Mouse (Mus musculus): ENCODE data around the gene Znrf1. TPM values are rescaled to one million over a fixed set of nuclear protein-coding genes. Genes with fewer than 3 reads are reported as not detected.

Znrf1 gene
- polyA plus RNA-seq, 1 experiment = 36.6 TPM

DNA sequence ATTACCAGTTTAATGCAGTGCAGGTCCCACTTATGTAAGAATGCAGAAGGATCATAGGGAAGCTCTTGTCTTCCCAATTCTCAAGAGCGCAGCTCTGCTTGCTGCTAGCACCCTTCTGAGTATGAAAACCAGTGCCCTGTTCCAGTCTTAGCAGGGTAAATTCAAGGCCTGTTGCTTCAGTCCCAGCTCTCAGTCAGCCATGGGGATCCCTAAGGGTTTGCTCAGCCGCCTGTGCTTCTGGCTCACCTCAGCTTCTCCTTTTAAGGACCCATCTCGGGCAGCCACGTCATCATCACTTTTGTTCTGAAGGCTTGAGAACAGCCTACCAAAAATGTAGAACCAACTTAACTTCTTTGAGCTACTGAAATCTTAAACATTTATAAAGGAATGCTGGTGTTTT lies 25.9 kb downstream of the Znrf1 start:
- Histone ChIP-seq H3K79me3 (ENCODE audit: low read depth) (peaks cover 52% of the 10 kb centered on the region), H3K36me3 (ENCODE audit: control insufficient read depth, insufficient read depth) (no peaks in the 10 kb centered on the region), H3ac (ENCODE audit: control insufficient read depth, insufficient read length, low read depth) (no peak overlapping the region), H3K4me3 (ENCODE audit: insufficient read depth, poor library complexity, severe bottlenecking) (no peak overlapping the region), H3K79me2 (ENCODE audit: control insufficient read depth, insufficient read depth) (peaks cover 96% of the 10 kb centered on the region), H3K27me3 (ENCODE audit: control insufficient read depth, insufficient read depth, insufficient read length) (no peaks in the 10 kb centered on the region)
- TF ChIP-seq CEBPB (IDR thresholded peaks at IDR 0.05; ENCODE audit: low read depth) = no peak
- no peak for TF ChIP-seq USF1 (IDR thresholded peaks at IDR 0.05; ENCODE audit: low read depth)
- TF ChIP-seq MAX (IDR thresholded peaks at IDR 0.05) = no peak
- no peak for TF ChIP-seq CTCF (IDR thresholded peaks at IDR 0.05; ENCODE audit: control insufficient read depth, insufficient read depth, insufficient read length)
- TF ChIP-seq MYOD1 (IDR thresholded peaks at IDR 0.05; ENCODE audit: control insufficient read depth, insufficient read length, low read depth) = no peak
- TF ChIP-seq MYOG (IDR thresholded peaks at IDR 0.05; ENCODE audit: control insufficient read depth, extremely low read depth, insufficient read length) = no peak
- no peak for TF ChIP-seq FOSL1 (IDR thresholded peaks at IDR 0.05; ENCODE audit: insufficient read depth, low read length, poor library complexity, severe bottlenecking)

DNA sequence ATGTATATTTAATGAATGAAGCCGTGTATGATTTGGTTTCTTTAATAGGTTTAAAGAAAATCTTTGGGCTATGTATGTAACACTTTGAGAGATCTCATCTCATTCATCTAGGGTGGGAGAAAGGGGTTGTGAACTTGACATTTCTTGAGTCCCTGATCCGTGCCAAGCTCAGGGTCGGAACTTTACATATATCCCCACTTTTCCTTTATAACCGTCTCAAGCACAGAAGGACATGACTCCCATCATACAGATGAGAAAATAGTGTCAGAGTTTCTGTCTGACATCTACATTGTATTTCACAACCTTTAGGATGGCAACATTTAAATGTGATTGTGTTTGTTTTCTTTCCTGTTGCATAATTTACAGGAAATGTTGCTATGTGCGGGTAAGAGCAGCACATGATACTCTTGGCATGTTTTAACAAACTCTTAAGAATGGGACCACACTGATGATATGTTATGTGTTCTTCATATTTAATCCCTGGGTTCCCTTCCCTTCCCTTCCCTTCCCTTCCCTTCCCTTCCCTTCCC lies 26.4 kb downstream of the Znrf1 start:
- H3K36me3 ChIP-seq (ENCODE audit: control insufficient read depth, insufficient read depth) = no peaks in the 10 kb centered on the region
- no peak overlapping the region for H3ac ChIP-seq (ENCODE audit: control insufficient read depth, insufficient read length, low read depth)
- H3K4me3 ChIP-seq (ENCODE audit: insufficient read depth, poor library complexity, severe bottlenecking) = no peak overlapping the region
- no peaks in the 10 kb centered on the region for H3K27me3 ChIP-seq (ENCODE audit: control insufficient read depth, insufficient read depth, insufficient read length)
- peaks cover 96% of the 10 kb centered on the region for H3K79me2 ChIP-seq (ENCODE audit: control insufficient read depth, insufficient read depth)
- H3K79me3 ChIP-seq (ENCODE audit: low read depth) = peaks cover 49% of the 10 kb centered on the region
- TF ChIP-seq MYOG (IDR thresholded peaks at IDR 0.05; ENCODE audit: control insufficient read depth, extremely low read depth, insufficient read length) = no peak
- TF ChIP-seq USF1 (IDR thresholded peaks at IDR 0.05; ENCODE audit: low read depth) = no peak
- no peak for TF ChIP-seq MYOD1 (IDR thresholded peaks at IDR 0.05; ENCODE audit: control insufficient read depth, insufficient read length, low read depth)

DNA sequence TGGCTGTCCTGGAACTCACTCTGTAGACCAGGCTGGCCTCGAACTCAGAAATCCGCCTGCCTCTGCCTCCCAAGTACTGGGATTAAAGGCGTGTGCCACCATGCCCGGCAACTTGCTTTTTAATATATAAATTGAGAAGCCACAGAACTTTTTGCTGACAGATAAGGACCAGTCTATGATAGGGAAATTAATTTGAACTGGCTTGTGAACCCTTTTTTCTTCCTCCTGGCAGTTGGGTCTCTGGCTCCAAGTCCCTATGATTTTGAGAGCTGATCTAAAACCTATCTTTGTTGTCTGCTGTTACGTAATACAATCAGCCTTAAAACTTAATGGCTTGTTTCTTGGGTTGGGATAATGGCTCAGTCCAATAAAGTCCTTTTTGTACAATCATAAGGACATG lies 27.2 kb downstream of the Znrf1 start:
- peaks cover 52% of the 10 kb centered on the region for H3K79me3 ChIP-seq (ENCODE audit: low read depth)
- H3K79me2 ChIP-seq (ENCODE audit: control insufficient read depth, insufficient read depth) = peaks cover 96% of the 10 kb centered on the region
- H3ac ChIP-seq (ENCODE audit: control insufficient read depth, insufficient read length, low read depth) = no peak overlapping the region
- no peak for TF ChIP-seq USF1 (IDR thresholded peaks at IDR 0.05; ENCODE audit: low read depth)
- no peak for TF ChIP-seq MYOG (IDR thresholded peaks at IDR 0.05; ENCODE audit: control insufficient read depth, extremely low read depth, insufficient read length)
- TF ChIP-seq MYOD1 (IDR thresholded peaks at IDR 0.05; ENCODE audit: control insufficient read depth, insufficient read length, low read depth) = no peak
- TF ChIP-seq CTCF (IDR thresholded peaks at IDR 0.05; ENCODE audit: control insufficient read depth, insufficient read depth, insufficient read length) = no peak
- no peak for TF ChIP-seq FOSL1 (IDR thresholded peaks at IDR 0.05; ENCODE audit: insufficient read depth, low read length, poor library complexity, severe bottlenecking)
- TF ChIP-seq MAX (IDR thresholded peaks at IDR 0.05) = no peak
- TF ChIP-seq CEBPB (IDR thresholded peaks at IDR 0.05; ENCODE audit: low read depth) = no peak
- H3K27me3 ChIP-seq (ENCODE audit: control insufficient read depth, insufficient read depth, insufficient read length) = no peaks in the 10 kb centered on the region
- H3K4me3 ChIP-seq (ENCODE audit: insufficient read depth, poor library complexity, severe bottlenecking) = no peak overlapping the region
- H3K36me3 ChIP-seq (ENCODE audit: control insufficient read depth, insufficient read depth) = no peaks in the 10 kb centered on the region

DNA sequence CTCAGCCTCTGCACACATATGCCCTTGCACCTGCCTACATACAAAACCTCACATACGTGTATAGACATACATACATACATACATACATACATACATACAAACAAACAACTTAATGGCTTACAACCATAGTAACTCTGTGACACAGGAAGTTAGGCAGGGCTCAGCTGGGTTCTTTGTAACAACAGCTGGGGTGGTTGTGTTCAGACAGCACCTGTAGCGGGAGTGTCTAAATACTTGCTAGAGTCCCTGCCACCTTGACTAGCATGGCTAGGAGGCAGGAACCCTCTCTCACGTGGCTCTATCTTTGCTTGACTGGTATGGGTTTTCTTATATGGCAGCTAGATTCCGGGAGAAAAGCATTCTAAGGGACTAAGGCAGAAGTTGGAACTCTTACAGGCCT lies 27.8 kb downstream of the Znrf1 start:
- H3K36me3 ChIP-seq (ENCODE audit: control insufficient read depth, insufficient read depth) = no peaks in the 10 kb centered on the region

DNA sequence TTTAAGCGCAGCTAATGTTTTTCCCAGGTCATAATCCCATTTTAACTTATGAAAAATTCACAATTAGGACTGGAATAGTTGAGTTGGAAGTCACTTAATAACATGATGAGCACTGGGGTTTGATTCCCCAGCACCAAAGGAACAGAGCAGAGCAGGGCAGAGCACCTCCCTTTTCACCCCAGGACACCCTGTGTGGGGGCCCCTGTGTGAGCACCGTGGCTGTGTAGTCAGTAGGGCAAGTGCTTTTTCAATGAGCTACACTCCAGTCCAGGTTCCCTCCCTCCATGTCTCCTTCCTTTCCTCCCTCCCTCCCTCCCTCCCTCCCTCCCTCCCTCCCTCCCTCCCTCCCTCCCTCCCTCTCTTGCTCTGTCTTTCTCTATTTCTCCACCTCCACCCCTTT lies 28.2 kb downstream of the Znrf1 start:
- Histone ChIP-seq H3K36me3 (ENCODE audit: control insufficient read depth, insufficient read depth) (no peaks in the 10 kb centered on the region), H3ac (ENCODE audit: control insufficient read depth, insufficient read length, low read depth) (no peak overlapping the region), H3K27me3 (ENCODE audit: control insufficient read depth, insufficient read depth, insufficient read length) (no peaks in the 10 kb centered on the region), H3K79me2 (ENCODE audit: control insufficient read depth, insufficient read depth) (peaks cover 96% of the 10 kb centered on the region), H3K4me3 (ENCODE audit: insufficient read depth, poor library complexity, severe bottlenecking) (no peak overlapping the region), H3K79me3 (ENCODE audit: low read depth) (peaks cover 59% of the 10 kb centered on the region)
- no peak for TF ChIP-seq USF1 (IDR thresholded peaks at IDR 0.05; ENCODE audit: low read depth)
- no peak for TF ChIP-seq CEBPB (IDR thresholded peaks at IDR 0.05; ENCODE audit: low read depth)
- TF ChIP-seq MAX (IDR thresholded peaks at IDR 0.05) = no peak
- TF ChIP-seq FOSL1 (IDR thresholded peaks at IDR 0.05; ENCODE audit: insufficient read depth, low read length, poor library complexity, severe bottlenecking) = no peak
- TF ChIP-seq MYOD1 (IDR thresholded peaks at IDR 0.05; ENCODE audit: control insufficient read depth, insufficient read length, low read depth) = no peak
- TF ChIP-seq CTCF (IDR thresholded peaks at IDR 0.05; ENCODE audit: control insufficient read depth, insufficient read depth, insufficient read length) = no peak
- no peak for TF ChIP-seq MYOG (IDR thresholded peaks at IDR 0.05; ENCODE audit: control insufficient read depth, extremely low read depth, insufficient read length)

More for the DNA sequence above, 27.8 kb downstream of the Znrf1 start:
- H3K4me3 ChIP-seq (ENCODE audit: insufficient read depth, poor library complexity, severe bottlenecking) = no peak overlapping the region
- H3ac ChIP-seq (ENCODE audit: control insufficient read depth, insufficient read length, low read depth) = no peak overlapping the region
- peaks cover 55% of the 10 kb centered on the region for H3K79me3 ChIP-seq (ENCODE audit: low read depth)
- H3K27me3 ChIP-seq (ENCODE audit: control insufficient read depth, insufficient read depth, insufficient read length) = no peaks in the 10 kb centered on the region
- TF ChIP-seq MYOG (IDR thresholded peaks at IDR 0.05; ENCODE audit: control insufficient read depth, extremely low read depth, insufficient read length) = no peak
- no peak for TF ChIP-seq CEBPB (IDR thresholded peaks at IDR 0.05; ENCODE audit: low read depth)
- no peak for TF ChIP-seq USF1 (IDR thresholded peaks at IDR 0.05; ENCODE audit: low read depth)
- no peak for TF ChIP-seq FOSL1 (IDR thresholded peaks at IDR 0.05; ENCODE audit: insufficient read depth, low read length, poor library complexity, severe bottlenecking)
- no peak for TF ChIP-seq MAX (IDR thresholded peaks at IDR 0.05)
- no peak for TF ChIP-seq CTCF (IDR thresholded peaks at IDR 0.05; ENCODE audit: control insufficient read depth, insufficient read depth, insufficient read length)
- TF ChIP-seq MYOD1 (IDR thresholded peaks at IDR 0.05; ENCODE audit: control insufficient read depth, insufficient read length, low read depth) = no peak
- H3K79me2 ChIP-seq (ENCODE audit: control insufficient read depth, insufficient read depth) = peaks cover 96% of the 10 kb centered on the region

DNA sequence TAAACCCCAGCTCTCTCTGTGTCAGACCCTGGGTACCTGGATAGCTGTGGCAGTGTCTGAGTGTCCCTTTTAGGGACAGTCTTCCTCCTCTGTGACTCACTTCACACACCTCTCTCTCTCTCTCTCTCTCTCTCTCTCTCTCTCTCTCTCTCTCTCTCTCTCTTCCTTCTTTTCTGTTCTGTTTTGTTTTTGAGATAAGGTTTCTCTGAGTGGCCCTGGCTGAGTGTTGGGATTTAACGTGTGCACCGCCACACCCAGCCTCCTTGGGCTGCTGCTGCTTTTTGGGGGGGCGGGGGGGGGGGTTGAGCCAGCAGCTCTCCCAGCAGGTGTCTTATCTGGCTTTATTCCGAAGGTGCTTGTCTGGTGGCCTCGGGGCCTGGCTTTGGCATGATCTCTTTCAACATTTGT lies 29.9 kb downstream of the Znrf1 start:
- H3K27me3 ChIP-seq (ENCODE audit: control insufficient read depth, insufficient read depth, insufficient read length) = no peaks in the 10 kb centered on the region
- no peaks in the 10 kb centered on the region for H3K36me3 ChIP-seq (ENCODE audit: control insufficient read depth, insufficient read depth)
- peaks cover 96% of the 10 kb centered on the region for H3K79me2 ChIP-seq (ENCODE audit: control insufficient read depth, insufficient read depth)
- H3K4me3 ChIP-seq (ENCODE audit: insufficient read depth, poor library complexity, severe bottlenecking) = no peak overlapping the region
- H3K79me3 ChIP-seq (ENCODE audit: low read depth) = peaks cover 60% of the 10 kb centered on the region
- TF ChIP-seq USF1 (IDR thresholded peaks at IDR 0.05; ENCODE audit: low read depth) (no peak), CTCF (IDR thresholded peaks at IDR 0.05; ENCODE audit: control insufficient read depth, insufficient read depth, insufficient read length) (no peak), FOSL1 (IDR thresholded peaks at IDR 0.05; ENCODE audit: insufficient read depth, low read length, poor library complexity, severe bottlenecking) (no peak), CEBPB (IDR thresholded peaks at IDR 0.05; ENCODE audit: low read depth) (no peak), MYOD1 (IDR thresholded peaks at IDR 0.05; ENCODE audit: control insufficient read depth, insufficient read length, low read depth) (no peak), MAX (IDR thresholded peaks at IDR 0.05) (no peak), MYOG (IDR thresholded peaks at IDR 0.05; ENCODE audit: control insufficient read depth, extremely low read depth, insufficient read length) (no peak)
- H3ac ChIP-seq (ENCODE audit: control insufficient read depth, insufficient read length, low read depth) = no peak overlapping the region

All from C2C12 (cell line).